Mouse (Mus musculus): ENCODE measurements around the gene Ciapin1.

- TF ChIP-seq GATA1 (IDR thresholded peaks at IDR 0.05; ENCODE audit: low read length) (no peak), TAL1 (IDR thresholded peaks at IDR 0.05; ENCODE audit: low read length) (no peak)
Measured at GRCm38 (mm10) chr8:94781838-94782235, 56.3 kb downstream of the Ciapin1 start.

All from erythroblast, embryonic 14.5 days (primary cell).